Mouse (Mus musculus) kidney, adult 2 months (tissue): Measurements from ENCODE around the gene Phtf2.
"Not testable (repeated sequence)": the region's sequence is repeated elsewhere in the genome, so short reads cannot be mapped to it uniquely, and the experiment has no call there.

Source experiments
- CTCF ChIP-seq: fragments of 200-500 bp; conservative IDR thresholded peaks from 2 replicates; pipeline ENCODE4 v1.5.1; 2011; ENCODE audit warnings: low read depth, mild to moderate bottlenecking, control low read depth, low read length, moderate library complexity, mixed read lengths; ENCODE audit not compliant: insufficient read depth, insufficient read length
- POLR2A ChIP-seq: fragments of 200-500 bp; IDR thresholded peaks from one replicate; pipeline ENCODE4 v1.6.1; 2011; ENCODE audit warnings: low read depth, low read length, control low read depth

DNA sequence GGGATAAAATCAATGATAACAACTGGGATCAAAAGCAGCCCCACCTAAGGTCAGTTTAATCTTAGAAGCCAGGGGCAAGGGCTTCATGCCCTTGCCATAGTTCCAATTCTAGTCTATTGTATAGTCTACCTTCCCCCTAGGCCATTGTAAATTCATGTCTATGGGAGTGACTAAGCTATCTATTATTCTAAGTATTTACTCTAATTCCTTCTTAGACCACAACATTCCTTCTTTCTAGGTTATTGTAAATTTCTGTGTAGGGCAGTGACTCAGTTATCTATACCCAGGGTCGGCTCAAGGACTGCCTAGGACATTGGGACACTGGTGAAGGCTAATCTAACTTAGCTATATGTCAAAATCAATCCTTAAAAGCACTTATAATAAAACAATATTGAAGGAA, 167.3 kb downstream of the Phtf2 start:
- not testable (repeated sequence) for TF ChIP-seq POLR2A, CTCF
